ENCODE assay signal across 9 mouse cellular contexts in the genomic region with DNA sequence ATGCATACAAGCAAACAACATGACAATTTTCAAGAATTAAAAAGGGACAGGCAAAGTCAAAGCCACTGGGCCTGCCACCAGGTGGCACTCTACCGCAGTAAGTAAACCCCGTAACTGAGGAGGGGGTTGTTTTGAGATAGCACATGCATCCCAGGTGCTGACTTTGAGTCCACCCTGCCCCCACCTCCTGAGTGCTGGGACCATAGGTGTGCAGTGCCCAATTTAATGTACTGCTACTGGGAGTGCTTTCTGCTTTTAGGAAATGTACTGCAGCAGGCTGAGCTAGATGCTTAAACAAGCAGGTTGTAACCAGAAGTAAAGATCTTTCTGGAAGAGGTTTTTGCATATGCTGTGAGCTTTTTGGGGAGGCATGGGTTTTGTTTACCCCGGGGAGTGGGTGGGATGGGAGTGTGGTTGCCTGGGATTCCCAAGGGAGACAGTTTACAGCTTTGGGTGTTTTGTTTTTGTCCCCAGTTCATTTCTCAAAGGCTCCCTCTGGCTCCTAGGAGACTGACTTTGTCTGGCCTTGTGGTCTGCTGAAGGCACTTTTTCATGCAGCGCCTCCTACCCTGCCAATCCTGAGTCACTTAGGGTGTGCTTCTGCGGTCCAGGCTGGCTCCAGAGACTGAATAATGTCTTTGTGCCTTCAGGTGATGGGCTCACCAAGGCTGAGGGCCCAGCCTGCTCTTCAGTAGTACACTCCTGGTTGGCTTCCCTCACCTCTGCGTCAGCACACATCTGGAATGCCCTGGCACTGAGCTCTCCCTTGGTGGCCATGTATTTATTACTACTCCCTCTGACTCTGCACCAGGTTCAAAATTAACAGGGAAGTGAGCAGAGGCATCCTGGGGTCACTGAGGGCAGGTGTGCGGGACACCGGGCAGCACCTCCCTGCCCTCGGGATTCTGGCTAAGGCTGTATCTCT. TPM values are rescaled to one million over a fixed set of nuclear protein-coding genes. Genes with fewer than 3 reads are reported as not detected.
DNase-seq lines count a peak whose midpoint lies in the region; ATAC-seq and TF ChIP-seq lines count a peak whose summit lies in the region.
"Had no signal": no experiment of that assay in that cellular context is flagged by ENCODE, and none has a peak within 500 bp of the region (broad histone marks: within the 10 kb centered on the region; RNA-seq: fewer than 3 reads in every experiment).

No protein-coding gene starts in this region.

- ATAC-seq in G1E (ENCODE audit: extremely low read depth, insufficient number of reproducible peaks, low FRiP score, poor library complexity, severe bottlenecking) = no peak
- no peak for ATAC-seq in granulocyte monocyte progenitor cell, adult 5-6 weeks (replicated peaks; ENCODE audit: poor library complexity, severe bottlenecking)

- H3K9me3 ChIP-seq in heart, embryonic 10.5 days = no peaks in the 10 kb centered on the region
- H3K9me3 ChIP-seq in G1E (replicated peaks) = no peaks in the 10 kb centered on the region
- H3K9me3 ChIP-seq: embryonic facial prominence, embryonic 12.5 days had no signal

- peaks cover 43% of the 10 kb centered on the region for H3K36me3 ChIP-seq in heart, embryonic 10.5 days
- H3K36me3 ChIP-seq in G1E (replicated peaks) = peaks cover 59% of the 10 kb centered on the region

- peaks cover 40% of the 10 kb centered on the region for H3K4me1 ChIP-seq in heart, embryonic 10.5 days
- peaks cover 64% of the 10 kb centered on the region for H3K4me1 ChIP-seq in G1E (ENCODE audit: insufficient read depth, low read depth, low read length)
- H3K4me1 ChIP-seq in olfactory bulb, adult 2 months (ENCODE audit: control insufficient read depth, insufficient read depth, low read length) = peaks cover 44% of the 10 kb centered on the region

- H3K4me3 ChIP-seq in heart, embryonic 10.5 days = 0 out of 2 replicates have a peak overlapping the region, but pooled peaks have one; percentile 5
- peak overlapping the region; percentile 14; the same call in 1 of the 2 replicates for H3K4me3 ChIP-seq in G1E (ENCODE audit: low read depth, low read length)
- H3K4me3 ChIP-seq in olfactory bulb, adult 2 months (ENCODE audit: insufficient read depth, low read depth, low read length) = no peak overlapping the region
- H3K4me3 ChIP-seq: embryonic facial prominence, embryonic 12.5 days had no signal

- H3K27ac ChIP-seq in heart, embryonic 10.5 days = 0 out of 2 replicates have a peak overlapping the region, but pooled peaks have one; percentile 8
- no peak overlapping the region for H3K27ac ChIP-seq in olfactory bulb, adult 2 months (ENCODE audit: insufficient read depth, low read depth, low read length)
- H3K27ac ChIP-seq: embryonic facial prominence, embryonic 12.5 days had no signal

- TF ChIP-seq POLR2A in olfactory bulb, adult 2 months (IDR thresholded peaks at IDR 0.05; ENCODE audit: insufficient read depth, low read depth, low read length) = no peak

- no peak for DNase-seq in heart, embryonic 10.5 days (ENCODE audit: low spot score)
- no peak for DNase-seq in heart, adult 8-10 months (ENCODE audit: low spot score)
- DNase-seq in 3134 (ENCODE audit: extremely low read depth, insufficient read length, low spot score) (peak; percentile 79), G1E (ENCODE audit: low spot score) (peak; percentile 58)
- peak; percentile 75 for DNase-seq in embryo, embryonic 10.5 days (ENCODE audit: low spot score)
- DNase-seq in kidney, postnatal 4 days = peak; percentile 77 to 82

- 66% methylated on average over 9 of the region's 9 CpGs for WGBS in heart, embryonic 10.5 days
- 49% methylated on average over 9 of the region's 9 CpGs for WGBS in olfactory bulb, adult 2 months

- peak; percentile 67; the same call in 1 of the 2 replicates for TF ChIP-seq CTCF in G1E (IDR thresholded peaks at IDR 0.05; ENCODE audit: low read depth, low read length)
- peak; percentile 25; the same call in 1 of the 2 replicates for TF ChIP-seq CTCF in olfactory bulb, adult 2 months (IDR thresholded peaks at IDR 0.05; ENCODE audit: insufficient read depth, low read depth, low read length)

- H3K27me3 ChIP-seq in heart, embryonic 10.5 days (ENCODE audit: insufficient read depth, poor library complexity, severe bottlenecking) = peaks cover 13% of the 10 kb centered on the region
- H3K27me3 ChIP-seq in G1E (ENCODE audit: insufficient read depth, low read length) = peaks cover 23% of the 10 kb centered on the region; the same call in 1 of the 2 replicates

RNA-seq across cellular contexts. Expression of a gene that starts 2.2 kb away (rescaled TPM):
- 4.8 and 4.9 TPM in 2 replicates for polyA plus RNA-seq in heart, embryonic 10.5 days (2016; fragmentation: Nextera tagmentation; extraction: Ambion mirVana)
- total RNA-seq in heart, adult 8-10 months (2022) = 1 to 10 TPM; 3.0 to 4.6 (median 3.4) TPM
- total RNA-seq in G1E (2014; fragmentation: Nextera tagmentation) = 0.38 and 0.87 TPM in 2 replicates
- 2.0 and 2.9 TPM in 2 replicates for total RNA-seq in G1E (2017)
- polyA plus RNA-seq in G1E (2012) = 0.47 and 0.74 TPM in 2 replicates
- not detected in 2 replicates for polyA plus RNA-seq in olfactory bulb, adult 2 months (2012; ENCODE audit: insufficient read depth, insufficient read length, low replicate concordance, missing spikeins)
- total RNA-seq in granulocyte monocyte progenitor cell, adult 5-6 weeks (2014; fragmentation: Nextera tagmentation) = 6.5 and 8.7 TPM in 2 replicates
- total RNA-seq in granulocyte monocyte progenitor cell, adult 5-6 weeks (2017) = 4.0 and 4.9 TPM in 2 replicates

RNA-seq across cellular contexts. Expression of a gene that starts 4.7 kb away (rescaled TPM):
- polyA plus RNA-seq in heart, embryonic 10.5 days (2016; fragmentation: Nextera tagmentation; extraction: Ambion mirVana) = 789 and 902 TPM in 2 replicates
- total RNA-seq in heart, adult 8-10 months (2022) = 100 to 1,000 TPM; 505 to 715 (median 618) TPM
- total RNA-seq in G1E (2014; fragmentation: Nextera tagmentation) = 841 and 875 TPM in 2 replicates
- 2,691 and 2,853 TPM in 2 replicates for total RNA-seq in G1E (2017)
- 272 and 420 TPM in 2 replicates for polyA plus RNA-seq in G1E (2012)
- 1,436 TPM in 1 of 2 replicates, not detected in the other for polyA plus RNA-seq in olfactory bulb, adult 2 months (2012; ENCODE audit: insufficient read depth, insufficient read length, low replicate concordance, missing spikeins)
- total RNA-seq in granulocyte monocyte progenitor cell, adult 5-6 weeks (2014; fragmentation: Nextera tagmentation) = 2,916 and 3,176 TPM in 2 replicates
- total RNA-seq in granulocyte monocyte progenitor cell, adult 5-6 weeks (2017) = 2,043 and 3,376 TPM in 2 replicates

RNA-seq across cellular contexts. Expression of a gene that starts 54.2 kb away (rescaled TPM):
- 0.19 and 0.53 TPM in 2 replicates for polyA plus RNA-seq in heart, embryonic 10.5 days (2016; fragmentation: Nextera tagmentation; extraction: Ambion mirVana)
- total RNA-seq in heart, adult 8-10 months (2022) = under 1 TPM in 1 of 4 experiments, not detected in 3; 0.47 TPM
- total RNA-seq in G1E (2014; fragmentation: Nextera tagmentation) (not detected in 2 replicates), G1E (2017) (0.06 TPM in 1 of 2 replicates, not detected in the other)
- polyA plus RNA-seq in G1E (2012) = not detected in 2 replicates
- polyA plus RNA-seq in olfactory bulb, adult 2 months (2012; ENCODE audit: insufficient read depth, insufficient read length, low replicate concordance, missing spikeins) = not detected in 2 replicates
- total RNA-seq in granulocyte monocyte progenitor cell, adult 5-6 weeks (2014; fragmentation: Nextera tagmentation) = not detected in 2 replicates
- total RNA-seq in granulocyte monocyte progenitor cell, adult 5-6 weeks (2017) = not detected in 2 replicates

Comparison
In these comparisons a context has a peak if more than half of its experiments do, and no peak if none do; other contexts are left out.
1. DNase-seq: peak in 3134 (single experiment), G1E (single experiment), embryo, embryonic 10.5 days (single experiment) and kidney, postnatal 4 days (2 of 2); none in heart, embryonic 10.5 days (single experiment) and heart, adult 8-10 months (single experiment).